Mouse (Mus musculus): ENCODE measurements at regions not wholly inside any gene's neighbourhood (a gene's known extent, or its start where the extent isn't known, plus 50 kb on each side); places are given as distances from the start of the nearest gene placed in this dataset.

GRCm38 (mm10) chr12:77667875-77668204 is 429.9 kb downstream of the Fut8 start:
- DNase-seq, result peak; percentile 90

GRCm38 (mm10) chr12:77670531-77670930 is 432.6 kb downstream of the Fut8 start:
- DNase-seq, result no peak

- DNase-seq, result no peak
Observed at GRCm38 (mm10) chr12:77674352-77674751, 436.4 kb downstream of the Fut8 start.

- DNase-seq, result peak; percentile 58
Observed at GRCm38 (mm10) chr12:77674755-77675154, 436.8 kb downstream of the Fut8 start.

GRCm38 (mm10) chr12:77678040-77678439 is 440.1 kb downstream of the Fut8 start:
- peak; percentile 57 for DNase-seq

GRCm38 (mm10) chr12:77694101-77694500 is 456.2 kb downstream of the Fut8 start:
- peak; percentile 16 for DNase-seq

- DNase-seq, result no peak
Observed at GRCm38 (mm10) chr12:77696039-77696631, 458.2 kb downstream of the Fut8 start.

- no peak for DNase-seq
Observed at GRCm38 (mm10) chr12:77696662-77697061, 458.7 kb downstream of the Fut8 start.

GRCm38 (mm10) chr12:77698088-77698487 is 460.2 kb downstream of the Fut8 start:
- DNase-seq, result no peak

GRCm38 (mm10) chr12:77699896-77700605 is 462.1 kb downstream of the Fut8 start:
- DNase-seq, result no peak

- DNase-seq, result no peak
Observed at GRCm38 (mm10) chr12:77715506-77715905, 477.6 kb downstream of the Fut8 start.

GRCm38 (mm10) chr12:77715979-77716378 is 478.1 kb downstream of the Fut8 start:
- peak; percentile 53 for DNase-seq

GRCm38 (mm10) chr12:77727766-77728165 is 466.3 kb upstream of the Gm6657 start:
- no peak for DNase-seq

- peak; percentile 22 for DNase-seq
Observed at GRCm38 (mm10) chr12:77739047-77739760, 454.8 kb upstream of the Gm6657 start.

GRCm38 (mm10) chr12:77742716-77743115 is 451.3 kb upstream of the Gm6657 start:
- peak; percentile 26 for DNase-seq

GRCm38 (mm10) chr12:77749438-77750007 is 444.5 kb upstream of the Gm6657 start:
- no peak for DNase-seq

GRCm38 (mm10) chr12:77752181-77752580 is 441.9 kb upstream of the Gm6657 start:
- DNase-seq, result no peak

GRCm38 (mm10) chr12:77756021-77756420 is 438.0 kb upstream of the Gm6657 start:
- no peak for DNase-seq

- DNase-seq, result no peak
Observed at GRCm38 (mm10) chr12:77760976-77761375, 433.1 kb upstream of the Gm6657 start.

GRCm38 (mm10) chr12:77776011-77776546 is 418.0 kb upstream of the Gm6657 start:
- no peak for DNase-seq

GRCm38 (mm10) chr12:77776755-77777154 is 417.3 kb upstream of the Gm6657 start:
- DNase-seq, result no peak

GRCm38 (mm10) chr12:77780885-77781698 is 412.9 kb upstream of the Gm6657 start:
- DNase-seq, result peak; percentile 84

- DNase-seq, result no peak
Observed at GRCm38 (mm10) chr12:77783909-77784308, 410.1 kb upstream of the Gm6657 start.
